Mouse (Mus musculus) intestine, embryonic 16.5 days (tissue): ENCODE data around the gene Rgs13. TPM values are rescaled to one million over a fixed set of nuclear protein-coding genes. Genes with fewer than 3 reads are reported as not detected.

Experiments
- ATAC-seq: fragments of 200-750 bp; cut with Nextera tagmentation; 2 replicates; pipeline ENCODE4 v1.8.0; 2017; ENCODE audit warnings: moderate TSS enrichment, moderate library complexity
- H3K27ac ChIP-seq: fragments of 300-500 bp; sonication (generic); 2 replicates; pipeline ENCODE4 v1.5.1; 2014; ENCODE audit warnings: mild to moderate bottlenecking, low read length
- H3K27me3 ChIP-seq: fragments of 300-500 bp; sonication (generic); replicated peaks from 2 replicates; pipeline ENCODE4 v1.6.1; 2014; ENCODE audit warnings: low read length, control low read depth, mixed read lengths; ENCODE audit not compliant: control insufficient read depth, insufficient read depth
- H3K36me3 ChIP-seq: fragments of 300-500 bp; sonication (generic); 2 replicates; pipeline ENCODE4 v1.6.1; 2014; ENCODE audit warnings: low read length, control low read depth; ENCODE audit not compliant: control insufficient read depth, insufficient read depth
- H3K4me1 ChIP-seq: fragments of 300-500 bp; sonication (generic); 2 replicates; pipeline ENCODE4 v1.6.1; 2014; ENCODE audit warnings: low read length, control low read depth, mixed read lengths; ENCODE audit not compliant: control insufficient read depth, insufficient read depth
- H3K4me2 ChIP-seq: fragments of 300-500 bp; sonication (generic); 2 replicates; pipeline ENCODE4 v1.6.1; 2014; ENCODE audit warnings: low read depth, low read length, control low read depth
- H3K4me3 ChIP-seq: fragments of 300-500 bp; sonication (generic); 2 replicates; pipeline ENCODE4 v1.5.1; 2014; ENCODE audit warnings: mild to moderate bottlenecking, low read length
- H3K9ac ChIP-seq: fragments of 300-500 bp; sonication (generic); 2 replicates; pipeline ENCODE4 v1.6.1; 2014; ENCODE audit warnings: low read depth, low read length
- H3K9me3 ChIP-seq: fragments of 300-500 bp; sonication (generic); 2 replicates; pipeline ENCODE4 v1.6.1; 2016; ENCODE audit warnings: low read length, control low read depth; ENCODE audit not compliant: control insufficient read depth
- WGBS: fragments of 180-500 bp; shearing (Covaris S2); extraction: QIAGEN DNeasy Blood & Tissue Kit; methylation state at CpG from one replicate; pipeline ENCODE4 v1.1.7; 2014; 5-methylcytosine and 5-hydroxymethylcytosine counted together
- polyA plus RNA-seq: library from polyadenylated mRNA; unstranded; fragments of >200 nt; fragmentation: Nextera tagmentation; extraction: Ambion mirVana; gene quantifications from 2 replicates; pipeline ENCODE4 v1.2.1, GENCODE M21; 2015

The Rgs13 gene
- polyA plus RNA-seq, 1 experiment from 2014 or later, result not detected

DNA sequence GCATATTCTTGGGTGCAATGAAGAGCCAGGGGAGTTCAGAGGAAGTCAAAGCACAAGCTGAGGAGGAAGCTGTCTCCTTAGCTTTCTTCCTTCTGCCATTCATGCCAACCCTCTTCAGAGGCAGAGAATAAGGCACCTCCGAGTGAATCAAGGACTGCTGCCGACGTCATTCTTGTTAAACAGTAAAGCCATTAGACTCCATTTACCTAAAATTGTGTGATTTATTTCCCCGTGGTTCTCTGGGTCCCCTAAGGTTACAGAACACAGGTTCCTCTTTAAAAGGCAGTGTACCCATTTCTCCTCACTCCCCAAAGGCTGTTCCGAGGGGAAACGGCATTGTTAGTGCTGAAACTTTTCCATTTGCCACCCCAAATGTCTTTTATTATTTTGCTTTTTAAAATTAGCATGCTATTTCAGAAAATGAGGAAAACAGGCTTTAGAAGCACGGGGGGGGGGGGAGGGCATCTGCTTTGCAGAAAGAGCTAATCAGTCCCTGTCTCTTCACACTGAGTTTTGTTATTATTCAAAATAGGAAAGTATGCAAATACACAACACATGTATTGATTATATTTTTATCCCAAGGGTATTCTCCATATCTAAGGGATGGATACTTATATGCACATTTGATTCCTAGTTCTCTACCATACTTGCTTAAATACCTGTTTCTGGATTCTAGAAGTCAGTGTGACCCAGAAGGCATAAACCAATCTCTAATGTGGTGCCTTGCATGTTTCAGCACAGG lies 9.7 kb upstream of the Rgs13 start:
- H3K9me3 ChIP-seq, result no peaks in the 10 kb centered on the region
- H3K27me3 ChIP-seq, result no peaks in the 10 kb centered on the region
- H3K9ac ChIP-seq, result no peak overlapping the region
- no peak overlapping the region for H3K27ac ChIP-seq
- H3K4me3 ChIP-seq, result no peak overlapping the region
- no peak for ATAC-seq
- 65% methylated on average over 7 of the region's 7 CpGs for WGBS
- H3K36me3 ChIP-seq, result no peaks in the 10 kb centered on the region
- H3K4me1 ChIP-seq, result no peaks in the 10 kb centered on the region
- no peak overlapping the region for H3K4me2 ChIP-seq

DNA sequence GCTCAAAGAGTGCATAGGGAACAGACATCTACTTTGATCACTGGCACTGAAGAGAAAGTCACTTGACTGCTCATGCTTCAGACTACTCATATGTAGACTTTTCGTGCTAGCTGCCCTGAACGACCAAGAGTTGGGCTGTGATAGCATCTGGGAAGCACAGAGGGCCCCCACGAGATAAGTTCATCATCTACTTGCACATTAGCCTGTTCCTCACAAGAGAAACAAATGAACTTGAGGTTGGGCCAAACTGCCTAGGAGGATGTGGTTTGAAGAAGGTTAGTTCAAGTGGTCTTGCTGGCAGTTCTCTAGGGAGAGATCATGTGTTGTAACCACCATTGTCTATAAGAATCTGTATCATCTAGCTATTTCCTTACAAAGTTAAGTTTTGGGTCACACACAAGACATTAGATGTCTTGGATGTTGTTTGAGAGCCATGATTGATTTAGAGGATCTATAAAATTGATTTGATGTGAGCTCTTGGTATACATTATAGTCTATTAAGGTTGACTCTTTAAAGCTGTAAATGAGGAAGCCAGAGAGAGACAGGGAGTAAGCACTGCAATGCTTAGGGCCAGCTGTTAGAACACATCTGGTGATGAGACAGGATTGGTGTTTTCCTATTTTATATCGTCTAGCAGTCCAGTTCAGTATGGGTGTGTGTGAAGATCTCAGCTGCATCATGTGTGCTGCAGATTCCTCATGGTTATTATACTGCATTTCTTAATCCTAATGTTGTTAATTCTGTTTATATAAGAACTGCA lies 8.0 kb upstream of the Rgs13 start:
- H3K27me3 ChIP-seq, result no peaks in the 10 kb centered on the region
- H3K27ac ChIP-seq, result no peak overlapping the region
- no peak overlapping the region for H3K4me3 ChIP-seq
- H3K9me3 ChIP-seq, result no peaks in the 10 kb centered on the region
- H3K4me2 ChIP-seq, result no peak overlapping the region
- H3K36me3 ChIP-seq, result no peaks in the 10 kb centered on the region
- no peaks in the 10 kb centered on the region for H3K4me1 ChIP-seq
- H3K9ac ChIP-seq, result no peak overlapping the region
- no peak for ATAC-seq
- WGBS, result 57% methylated on average over 4 of the region's 4 CpGs

DNA sequence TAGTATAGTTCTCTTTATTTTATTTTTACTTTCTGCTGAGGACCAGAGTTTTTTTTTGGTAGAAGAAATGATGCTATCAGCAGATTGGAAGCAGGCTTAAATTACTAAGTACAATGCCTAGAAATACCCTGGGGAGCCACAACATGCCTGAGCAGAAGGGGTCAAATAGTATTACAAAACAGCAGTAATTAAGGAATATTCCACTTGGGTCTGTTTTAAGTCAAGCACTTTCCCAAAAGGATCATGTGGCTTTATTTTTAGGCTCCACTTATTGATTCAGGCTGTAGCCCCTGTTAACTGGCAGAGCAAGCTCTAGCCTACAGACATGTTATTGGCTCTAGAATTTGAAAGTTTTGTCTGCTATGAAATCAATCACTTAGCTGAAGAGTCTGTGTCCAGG lies 6.5 kb upstream of the Rgs13 start:
- ATAC-seq, result no peak

DNA sequence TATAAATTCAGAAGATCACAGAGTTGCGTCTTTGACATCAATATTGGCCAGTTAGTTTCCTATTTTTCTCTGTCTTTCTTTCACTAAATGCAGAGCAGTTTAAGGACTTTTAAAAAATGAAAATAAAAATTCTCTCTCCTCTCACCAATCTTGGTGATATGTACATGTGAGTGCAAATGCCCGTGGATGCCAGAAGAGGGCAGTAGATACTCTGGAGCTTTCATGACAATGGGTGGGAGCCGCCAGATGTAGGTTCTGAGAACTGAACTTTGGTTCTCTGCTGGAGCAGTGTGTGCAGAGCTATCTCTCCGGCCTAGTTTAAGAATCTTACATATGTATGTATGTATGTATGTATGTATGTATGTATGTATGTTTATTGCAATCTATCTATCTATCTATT lies 2.4 kb upstream of the Rgs13 start:
- WGBS, result 94% methylated on average over 4 of the region's 4 CpGs

More for the DNA sequence above, 6.5 kb upstream of the Rgs13 start:
- Histone ChIP-seq H3K4me1 (no peaks in the 10 kb centered on the region), H3K27ac (no peak overlapping the region), H3K27me3 (no peaks in the 10 kb centered on the region), H3K9me3 (no peaks in the 10 kb centered on the region), H3K36me3 (no peaks in the 10 kb centered on the region), H3K9ac (no peak overlapping the region), H3K4me2 (no peak overlapping the region), H3K4me3 (no peak overlapping the region)

DNA sequence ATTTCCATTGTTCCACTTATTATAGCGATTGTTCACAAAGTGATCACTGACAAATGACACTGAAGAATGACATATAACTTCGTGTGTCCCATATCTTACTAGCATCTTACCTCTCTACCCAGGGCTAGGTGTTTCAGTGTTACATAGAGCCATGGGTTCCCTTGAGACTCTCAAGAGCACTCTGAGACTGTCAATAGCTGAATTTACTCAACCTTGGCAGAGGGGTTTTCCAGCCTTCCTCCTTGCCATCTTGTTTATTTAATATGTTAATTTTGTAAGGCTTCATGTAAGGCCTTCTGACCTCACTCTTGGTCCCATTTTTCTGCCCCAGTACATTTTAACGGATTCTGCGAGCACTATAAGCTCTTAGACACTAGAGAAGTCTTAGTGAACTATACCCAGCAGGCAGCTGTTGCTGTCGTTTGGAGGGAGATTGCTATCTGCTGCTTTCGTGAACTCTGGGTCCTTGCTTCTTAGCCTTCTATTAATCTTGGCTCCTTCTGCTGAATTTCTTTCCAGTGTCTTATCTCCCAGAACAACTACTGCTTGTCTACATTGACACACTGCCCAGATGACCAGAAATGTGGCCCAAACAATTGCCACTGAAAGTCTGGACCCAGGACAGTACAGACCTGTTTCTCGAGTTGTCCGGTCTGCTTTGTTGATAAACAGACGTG lies 1.2 kb upstream of the Rgs13 start:
- no peak overlapping the region for H3K4me3 ChIP-seq
- no peaks in the 10 kb centered on the region for H3K9me3 ChIP-seq
- no peaks in the 10 kb centered on the region for H3K36me3 ChIP-seq
- H3K27ac ChIP-seq, result no peak overlapping the region
- H3K4me1 ChIP-seq, result no peaks in the 10 kb centered on the region
- H3K9ac ChIP-seq, result no peak overlapping the region
- whole genome bisulfite sequencing, result 69% methylated on average over 9 of the region's 9 CpGs
- H3K4me2 ChIP-seq, result no peak overlapping the region
- no peaks in the 10 kb centered on the region for H3K27me3 ChIP-seq
- no peak for ATAC-seq

More for the DNA sequence above, 2.4 kb upstream of the Rgs13 start:
- Histone ChIP-seq H3K9ac (no peak overlapping the region), H3K4me2 (no peak overlapping the region), H3K36me3 (no peaks in the 10 kb centered on the region), H3K27me3 (no peaks in the 10 kb centered on the region), H3K9me3 (no peaks in the 10 kb centered on the region), H3K27ac (no peak overlapping the region), H3K4me1 (no peaks in the 10 kb centered on the region), H3K4me3 (no peak overlapping the region)
- ATAC-seq, result no peak

DNA sequence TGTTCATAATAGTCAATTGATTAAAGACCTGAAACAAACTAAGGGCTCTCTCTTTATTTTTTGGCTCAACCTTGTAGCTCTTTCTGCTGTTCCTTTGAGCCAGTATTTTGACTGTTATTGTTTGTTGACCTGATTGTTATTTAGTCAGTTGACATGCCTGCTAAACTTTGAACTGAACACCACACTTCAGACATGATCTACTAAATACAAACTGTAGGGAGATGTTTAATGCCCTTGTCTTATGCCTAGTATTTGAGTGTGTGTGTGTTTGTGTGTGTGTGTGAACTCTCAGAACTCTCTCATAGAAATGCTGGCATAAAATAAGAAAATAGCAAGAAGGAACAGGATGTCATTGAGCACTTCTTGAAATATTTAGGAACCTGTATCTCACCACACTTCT lies 448 bp upstream of the Rgs13 start:
- ATAC-seq, result no peak
- H3K9ac ChIP-seq, result no peak overlapping the region
- H3K4me2 ChIP-seq, result no peak overlapping the region
- H3K36me3 ChIP-seq, result no peaks in the 10 kb centered on the region
- H3K9me3 ChIP-seq, result no peaks in the 10 kb centered on the region
- no peak overlapping the region for H3K27ac ChIP-seq
- H3K27me3 ChIP-seq, result no peaks in the 10 kb centered on the region
- no peak overlapping the region for H3K4me3 ChIP-seq
- H3K4me1 ChIP-seq, result no peaks in the 10 kb centered on the region

DNA sequence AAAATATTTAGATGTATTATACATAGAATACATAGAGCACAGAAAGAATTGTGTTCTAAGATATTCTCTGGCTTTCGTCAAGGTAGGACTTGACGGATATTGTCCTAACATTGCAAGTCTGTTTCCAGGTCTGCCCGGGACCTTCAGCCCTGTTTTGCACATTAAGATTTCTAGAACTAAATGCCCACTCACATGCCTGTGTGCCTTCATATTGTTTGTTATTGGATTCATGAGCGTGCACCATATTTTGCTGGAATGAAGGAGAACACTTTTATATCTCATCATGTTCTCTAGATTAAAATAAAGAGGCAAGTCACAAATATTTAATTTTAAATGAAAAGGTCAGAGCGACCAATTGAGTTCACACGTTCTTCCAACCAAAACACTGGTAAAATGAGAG lies 2.4 kb downstream of the Rgs13 start:
- 70% methylated on average over 6 of the region's 6 CpGs for WGBS
- H3K27ac ChIP-seq, result no peak overlapping the region
- no peak for ATAC-seq

DNA sequence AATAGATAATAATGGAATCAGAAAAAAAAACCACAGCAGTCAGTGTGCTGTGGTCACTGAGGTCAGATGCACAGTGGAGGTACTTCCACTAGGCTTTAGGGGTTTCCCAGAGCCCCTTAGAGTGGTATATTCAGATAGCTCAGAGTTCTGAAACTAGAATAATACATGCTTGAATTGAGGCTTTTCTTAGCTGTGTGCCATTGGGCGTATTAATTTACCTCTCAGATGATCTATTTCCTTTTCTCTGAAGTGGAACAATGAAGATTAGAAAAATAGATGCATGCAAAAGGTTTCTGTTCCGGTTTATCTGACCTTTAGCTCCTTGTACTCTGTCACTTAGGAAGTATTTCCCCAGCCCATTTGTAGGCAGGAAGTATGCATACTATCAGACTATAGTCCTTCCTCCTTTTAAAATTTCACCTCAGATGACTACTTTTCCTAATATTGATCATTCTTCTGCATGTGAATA lies 3.6 kb downstream of the Rgs13 start:
- no peak overlapping the region for H3K4me3 ChIP-seq
- H3K27ac ChIP-seq, result no peak overlapping the region
- H3K36me3 ChIP-seq, result no peaks in the 10 kb centered on the region
- H3K4me2 ChIP-seq, result no peak overlapping the region
- no peaks in the 10 kb centered on the region for H3K27me3 ChIP-seq
- no peaks in the 10 kb centered on the region for H3K4me1 ChIP-seq
- ATAC-seq, result no peak
- H3K9ac ChIP-seq, result no peak overlapping the region
- H3K9me3 ChIP-seq, result no peaks in the 10 kb centered on the region
- 80% methylated on average over 2 of the region's 2 CpGs for WGBS

More for the DNA sequence above, 2.4 kb downstream of the Rgs13 start:
- Histone ChIP-seq H3K4me1 (no peaks in the 10 kb centered on the region), H3K9ac (no peak overlapping the region), H3K27me3 (no peaks in the 10 kb centered on the region), H3K4me3 (no peak overlapping the region), H3K9me3 (no peaks in the 10 kb centered on the region), H3K36me3 (no peaks in the 10 kb centered on the region), H3K4me2 (no peak overlapping the region)

DNA sequence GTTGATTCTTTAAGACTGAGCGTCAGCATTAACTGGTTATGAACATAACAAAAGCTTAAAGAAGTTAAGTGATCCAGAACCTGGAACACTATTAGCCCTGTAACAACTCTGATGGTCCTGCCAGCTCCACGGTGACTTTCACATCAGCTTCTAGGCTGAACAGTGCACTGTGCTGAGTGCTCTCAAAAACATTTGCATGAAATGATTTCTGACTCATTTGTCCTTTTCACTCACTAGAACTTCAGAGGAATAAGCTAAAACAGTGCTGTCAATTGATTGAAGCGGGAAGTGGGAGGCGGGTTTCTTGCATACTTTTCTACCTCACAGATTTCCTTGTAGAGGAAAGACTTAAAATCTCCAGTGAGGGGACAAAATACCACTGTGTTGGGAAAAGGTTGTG lies 8.3 kb downstream of the Rgs13 start:
- H3K4me2 ChIP-seq, result no peak overlapping the region
- no peak overlapping the region for H3K27ac ChIP-seq
- H3K4me3 ChIP-seq, result no peak overlapping the region
- no peak for ATAC-seq
- WGBS, result 85% methylated on average over 4 of the region's 4 CpGs
- no peak overlapping the region for H3K9ac ChIP-seq
- H3K9me3 ChIP-seq, result no peaks in the 10 kb centered on the region
- H3K4me1 ChIP-seq, result no peaks in the 10 kb centered on the region
- H3K27me3 ChIP-seq, result no peaks in the 10 kb centered on the region
- H3K36me3 ChIP-seq, result no peaks in the 10 kb centered on the region
